ENCODE assay signal across 9 mouse cellular contexts in genomic region chr5:24427981-24428402, GRCm38 (mm10). TPM values are rescaled to one million over a fixed set of nuclear protein-coding genes. Genes with fewer than 3 reads are reported as not detected.
DNase-seq lines count a peak whose midpoint lies in the region; ATAC-seq and TF ChIP-seq lines count a peak whose summit lies in the region.
"Had no signal": no experiment of that assay in that cellular context is flagged by ENCODE, and none has a peak within 500 bp of the region (broad histone marks: within the 10 kb centered on the region; RNA-seq: fewer than 3 reads in every experiment).

No protein-coding gene starts in this region.

- H3K4me3 ChIP-seq in heart, embryonic 12.5 days = no peak overlapping the region
- peak overlapping the region; percentile 62 for H3K4me3 ChIP-seq in intestine, embryonic 15.5 days (replicated peaks)
- H3K4me3 ChIP-seq in liver, embryonic 14.5 days (ENCODE audit: insufficient read depth in 1 of 2, low read depth in 2 of 2, low read length in 2 of 2) = peak overlapping the region; percentile 22 to 32

- TF ChIP-seq EP300 in liver, embryonic 14.5 days (IDR thresholded peaks at IDR 0.05; ENCODE audit: low read depth) = no peak

- H3K9me3 ChIP-seq in heart, embryonic 12.5 days (replicated peaks) = no peaks in the 10 kb centered on the region
- no peaks in the 10 kb centered on the region for H3K9me3 ChIP-seq in intestine, embryonic 15.5 days
- no peaks in the 10 kb centered on the region for H3K9me3 ChIP-seq in liver, embryonic 14.5 days (ENCODE audit: control insufficient read depth, low read length)

- peak overlapping the region; percentile 80 for H3K4me2 ChIP-seq in heart, embryonic 12.5 days
- peak overlapping the region; percentile 81 for H3K4me2 ChIP-seq in intestine, embryonic 15.5 days (replicated peaks)
- peak overlapping the region; percentile 41 for H3K4me2 ChIP-seq in liver, embryonic 14.5 days (ENCODE audit: low read depth)

- WGBS in heart, embryonic 12.5 days = 13% methylated on average over 15 of the region's 15 CpGs
- WGBS in intestine, embryonic 15.5 days = 14% methylated on average over 15 of the region's 15 CpGs
- WGBS in liver, embryonic 14.5 days (ENCODE audit: insufficient replicate concordance) = 15% methylated on average over 15 of the region's 15 CpGs

- no peak overlapping the region for H3K27ac ChIP-seq in heart, embryonic 12.5 days (ENCODE audit: poor library complexity, severe bottlenecking)
- H3K27ac ChIP-seq in intestine, embryonic 15.5 days = peak overlapping the region; percentile 84
- no peak overlapping the region for H3K27ac ChIP-seq in liver, embryonic 14.5 days

- H3K27me3 ChIP-seq in heart, embryonic 12.5 days (replicated peaks) = no peaks in the 10 kb centered on the region
- H3K27me3 ChIP-seq in intestine, embryonic 15.5 days (replicated peaks) = no peaks in the 10 kb centered on the region
- no peaks in the 10 kb centered on the region for H3K27me3 ChIP-seq in liver, embryonic 14.5 days (ENCODE audit: control insufficient read depth, insufficient read depth, low read length)
- H3K27me3 ChIP-seq: Patski had no signal

- no peak for ATAC-seq in heart, embryonic 12.5 days (ENCODE audit: insufficient number of reproducible peaks, low FRiP score)
- ATAC-seq in intestine, embryonic 15.5 days = peak; percentile 58
- ATAC-seq in liver, embryonic 14.5 days (ENCODE audit: insufficient read depth) = no peak
- ATAC-seq: Patski had no signal

- intact Hi-C loops in heart, postnatal 36 days (cut with DNase I) = loop anchor here (5.0 kb wide), 1 partner anchor 149 kb away; the partner anchor contains the start of gene Abcf2

- peaks cover 43% of the 10 kb centered on the region for H3K4me1 ChIP-seq in heart, embryonic 12.5 days (replicated peaks)
- peaks cover 32% of the 10 kb centered on the region for H3K4me1 ChIP-seq in intestine, embryonic 15.5 days (replicated peaks)
- peaks cover 18 to 25% of the 10 kb centered on the region in 2 experiments for H3K4me1 ChIP-seq in liver, embryonic 14.5 days (replicated peaks; ENCODE audit: control insufficient read depth in 2 of 2, insufficient read depth in 2 of 2, low read length in 1 of 2)

- no peak for TF ChIP-seq CTCF in liver, embryonic 14.5 days (IDR thresholded peaks at IDR 0.05; ENCODE audit: low read depth)

- DNase-seq in heart, postnatal 36 days = no peak
- DNase-seq in liver, embryonic 14.5 days (ENCODE audit: low read depth in 3 of 3, low spot score in 3 of 3) = no peak
- peak; percentile 62 for DNase-seq in retina, postnatal 1 day
- no peak for DNase-seq in frontal cortex, postnatal 14 days (ENCODE audit: low spot score in 2 of 2)
- no peak for DNase-seq in urinary bladder, postnatal 4 days (ENCODE audit: low spot score in 2 of 2)
- no peak for DNase-seq in testis, postnatal 14 days (ENCODE audit: low spot score)

- H3K9ac ChIP-seq in heart, embryonic 12.5 days = peak overlapping the region; percentile 50; the same call in 1 of the 2 replicates
- peak overlapping the region; percentile 47 for H3K9ac ChIP-seq in intestine, embryonic 15.5 days
- no peak overlapping the region for H3K9ac ChIP-seq in liver, embryonic 14.5 days (replicated peaks)

- H3K36me3 ChIP-seq in heart, embryonic 12.5 days = peaks cover 39% of the 10 kb centered on the region
- H3K36me3 ChIP-seq in intestine, embryonic 15.5 days = peaks cover 37% of the 10 kb centered on the region
- no peaks in the 10 kb centered on the region; the same call in none of the 2 replicates for H3K36me3 ChIP-seq in liver, embryonic 14.5 days (replicated peaks; ENCODE audit: control insufficient read depth, insufficient read depth, low read depth)

RNA-seq across cellular contexts. Expression of gene Slc4a2, which starts 4.4 kb away (rescaled TPM):
- polyA plus RNA-seq in heart, embryonic 12.5 days (2016; fragmentation: Nextera tagmentation; extraction: Ambion mirVana) = 31.1 and 39.4 TPM in 2 replicates
- total RNA-seq in heart, postnatal 36 days (2021) = 10 to 100 TPM; 29.2 to 35.1 TPM
- polyA plus RNA-seq in intestine, embryonic 15.5 days (2015; fragmentation: Nextera tagmentation; extraction: Ambion mirVana) = 41.1 and 46.9 TPM in 2 replicates
- 11.6 and 12.9 TPM in 2 replicates for polyA plus RNA-seq in liver, embryonic 14.5 days (2012; rRNA removed)
- polyA plus RNA-seq in liver, embryonic 14.5 days (2014; fragmentation: Nextera tagmentation; extraction: Ambion mirVana) = 5.6 and 6.0 TPM in 2 replicates

RNA-seq across cellular contexts. Expression of gene Cdk5, which starts 4.7 kb away (rescaled TPM):
- polyA plus RNA-seq in heart, embryonic 12.5 days (2016; fragmentation: Nextera tagmentation; extraction: Ambion mirVana) = 32.0 and 35.9 TPM in 2 replicates
- total RNA-seq in heart, postnatal 36 days (2021) = 10 to 100 TPM; 22.5 to 23.0 TPM
- 35.5 and 38.3 TPM in 2 replicates for polyA plus RNA-seq in intestine, embryonic 15.5 days (2015; fragmentation: Nextera tagmentation; extraction: Ambion mirVana)
- 9.9 and 10.3 TPM in 2 replicates for polyA plus RNA-seq in liver, embryonic 14.5 days (2012; rRNA removed)
- 8.2 and 8.9 TPM in 2 replicates for polyA plus RNA-seq in liver, embryonic 14.5 days (2014; fragmentation: Nextera tagmentation; extraction: Ambion mirVana)

RNA-seq across cellular contexts. Expression of gene Asic3, which starts 14.8 kb away (rescaled TPM):
- polyA plus RNA-seq in heart, embryonic 12.5 days (2016; fragmentation: Nextera tagmentation; extraction: Ambion mirVana) = 0.09 and 0.19 TPM in 2 replicates
- total RNA-seq in heart, postnatal 36 days (2021) = not detected
- polyA plus RNA-seq in intestine, embryonic 15.5 days (2015; fragmentation: Nextera tagmentation; extraction: Ambion mirVana) = 0.14 TPM in 1 of 2 replicates, not detected in the other
- not detected in 2 replicates for polyA plus RNA-seq in liver, embryonic 14.5 days (2012; rRNA removed)
- not detected in 2 replicates for polyA plus RNA-seq in liver, embryonic 14.5 days (2014; fragmentation: Nextera tagmentation; extraction: Ambion mirVana)

RNA-seq across cellular contexts. Expression of gene Fastk, which starts 17.1 kb away (rescaled TPM):
- polyA plus RNA-seq in heart, embryonic 12.5 days (2016; fragmentation: Nextera tagmentation; extraction: Ambion mirVana) = 172 and 175 TPM in 2 replicates
- total RNA-seq in heart, postnatal 36 days (2021) = 100 to 1,000 TPM; 288 to 310 TPM
- 104 and 110 TPM in 2 replicates for polyA plus RNA-seq in intestine, embryonic 15.5 days (2015; fragmentation: Nextera tagmentation; extraction: Ambion mirVana)
- 59.9 and 82.4 TPM in 2 replicates for polyA plus RNA-seq in liver, embryonic 14.5 days (2012; rRNA removed)
- 40.8 and 47.2 TPM in 2 replicates for polyA plus RNA-seq in liver, embryonic 14.5 days (2014; fragmentation: Nextera tagmentation; extraction: Ambion mirVana)

RNA-seq across cellular contexts. Expression of gene Tmub1, which starts 19.7 kb away (rescaled TPM):
- 18.9 and 19.7 TPM in 2 replicates for polyA plus RNA-seq in heart, embryonic 12.5 days (2016; fragmentation: Nextera tagmentation; extraction: Ambion mirVana)
- 10 to 100 TPM; 11.7 to 12.1 TPM for total RNA-seq in heart, postnatal 36 days (2021)
- 22.4 and 23.6 TPM in 2 replicates for polyA plus RNA-seq in intestine, embryonic 15.5 days (2015; fragmentation: Nextera tagmentation; extraction: Ambion mirVana)
- 5.3 and 7.6 TPM in 2 replicates for polyA plus RNA-seq in liver, embryonic 14.5 days (2012; rRNA removed)
- polyA plus RNA-seq in liver, embryonic 14.5 days (2014; fragmentation: Nextera tagmentation; extraction: Ambion mirVana) = 4.0 and 6.5 TPM in 2 replicates
